Mouse (Mus musculus) spleen, adult 2 months (tissue): ENCODE data around the gene Gm10037.
"Not testable (repeated sequence)": the region's sequence is repeated elsewhere in the genome, so short reads cannot be mapped to it uniquely, and the experiment has no call there.

Experiments
- CTCF ChIP-seq: fragments of 200-500 bp; IDR thresholded peaks from 2 replicates; pipeline ENCODE4 v1.5.1; 2011; ENCODE audit warnings: mild to moderate bottlenecking, inconsistent platforms; ENCODE audit not compliant: insufficient read depth, insufficient read length, insufficient replicate concordance; ENCODE audit errors: extremely low read depth
- POLR2A ChIP-seq: fragments of 200-500 bp; IDR thresholded peaks from 2 replicates; pipeline ENCODE4 v1.6.1; 2011; ENCODE audit warnings: low read depth, low read length, inconsistent platforms

- TF ChIP-seq CTCF, POLR2A: not testable (repeated sequence)
These were observed 45.3 kb downstream of the Gm10037 start for GRCm38 (mm10) chr13:67876049-67876698.
